Mouse (Mus musculus): ENCODE results near the gene Gm16434. TPM values are rescaled to one million over a fixed set of nuclear protein-coding genes. Genes with fewer than 3 reads are reported as not detected.
"Not testable (repeated sequence)": the region's sequence is repeated elsewhere in the genome, so short reads cannot be mapped to it uniquely, and the experiment has no call there.

Gm16434 gene
- not detected in 2 replicates for polyA plus RNA-seq (2015; fragmentation: Nextera tagmentation; extraction: Ambion mirVana)

DNA sequence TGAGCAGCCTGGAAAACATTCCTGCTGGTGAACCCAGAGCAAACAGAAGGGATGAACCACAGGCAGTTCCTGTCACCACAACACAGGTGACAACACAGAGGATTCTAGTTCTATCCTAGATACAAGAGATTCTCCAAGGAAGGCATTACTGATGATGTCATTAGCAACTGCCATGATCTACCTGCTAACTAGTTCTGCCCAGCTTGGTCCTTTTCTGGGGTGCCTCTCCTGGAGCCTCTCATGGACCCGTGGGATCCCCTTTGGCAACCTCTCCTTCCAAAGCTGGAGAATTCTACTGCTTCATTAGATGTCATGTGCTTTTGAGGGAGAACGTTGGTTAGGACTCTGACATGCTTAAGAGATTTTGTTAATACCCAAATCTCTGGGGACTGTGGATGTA is at the start of gene Gm16434:
TSS of gene Gm16434 (minus strand) at position 101 of the 400 bp plus-strand sequence.
- not testable (repeated sequence) for H3K9ac ChIP-seq (replicated peaks; ENCODE audit: low read depth); H3K27ac ChIP-seq (ENCODE audit: low read length); H3K36me3 ChIP-seq (ENCODE audit: insufficient read depth, low read length); H3K4me1 ChIP-seq (ENCODE audit: insufficient read depth, low read depth, low read length); DNase-seq (ENCODE audit: low spot score); H3K4me3 ChIP-seq (ENCODE audit: low read depth, low read length); ATAC-seq; H3K9me3 ChIP-seq (ENCODE audit: low read length); H3K4me2 ChIP-seq (replicated peaks; ENCODE audit: low read depth, low read length); H3K27me3 ChIP-seq (replicated peaks; ENCODE audit: insufficient read depth, low read length)
- no CpG with 5 or more reads among the region's 2 CpGs for WGBS

GRCm38 (mm10) chr14:7243498-7243897 is 49.2 kb upstream of the Gm16434 start:
- not testable (repeated sequence) for H3K27ac ChIP-seq (ENCODE audit: low read length); H3K4me2 ChIP-seq (replicated peaks; ENCODE audit: low read depth, low read length); H3K36me3 ChIP-seq (ENCODE audit: insufficient read depth, low read length); H3K4me1 ChIP-seq (ENCODE audit: insufficient read depth, low read depth, low read length); ATAC-seq; H3K9me3 ChIP-seq (ENCODE audit: low read length); H3K9ac ChIP-seq (replicated peaks; ENCODE audit: low read depth); H3K4me3 ChIP-seq (ENCODE audit: low read depth, low read length); H3K27me3 ChIP-seq (replicated peaks; ENCODE audit: insufficient read depth, low read length)
- peak; percentile 55 for TF ChIP-seq CTCF (IDR thresholded peaks at IDR 0.05)
- under 1% methylated on average over 7 of the region's 10 CpGs for WGBS
- DNase-seq (ENCODE audit: low spot score) = peak; percentile 19

DNA sequence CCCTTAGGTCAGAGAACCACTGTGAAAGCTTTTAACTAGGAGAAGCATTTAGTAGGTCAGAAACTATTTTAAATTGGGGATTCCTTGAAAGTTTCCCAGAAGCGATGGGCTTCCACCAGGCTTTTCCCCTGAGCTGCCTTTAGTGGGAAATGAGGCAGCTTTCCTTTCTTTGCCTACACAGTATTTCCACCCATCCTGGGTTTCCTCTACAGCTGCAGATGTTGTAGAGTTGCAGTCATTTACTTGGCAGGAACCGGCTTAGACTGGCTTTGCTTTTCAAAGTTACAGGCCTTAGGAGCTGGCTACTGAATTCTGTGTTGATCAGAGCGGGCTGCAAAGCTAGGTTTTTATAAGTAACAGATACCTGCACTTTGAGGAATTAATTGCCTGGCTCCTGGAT is 5.7 kb upstream of the Gm16434 start:
- not testable (repeated sequence) for H3K27ac ChIP-seq (ENCODE audit: low read length); H3K4me2 ChIP-seq (replicated peaks; ENCODE audit: low read depth, low read length); ATAC-seq; H3K9me3 ChIP-seq (ENCODE audit: low read length); DNase-seq (ENCODE audit: low spot score); H3K4me3 ChIP-seq (ENCODE audit: low read depth, low read length); H3K27me3 ChIP-seq (replicated peaks; ENCODE audit: insufficient read depth, low read length); H3K4me1 ChIP-seq (ENCODE audit: insufficient read depth, low read depth, low read length); H3K9ac ChIP-seq (replicated peaks; ENCODE audit: low read depth); H3K36me3 ChIP-seq (ENCODE audit: insufficient read depth, low read length)
- WGBS = 75% methylated on average over 2 of the region's 3 CpGs

DNA sequence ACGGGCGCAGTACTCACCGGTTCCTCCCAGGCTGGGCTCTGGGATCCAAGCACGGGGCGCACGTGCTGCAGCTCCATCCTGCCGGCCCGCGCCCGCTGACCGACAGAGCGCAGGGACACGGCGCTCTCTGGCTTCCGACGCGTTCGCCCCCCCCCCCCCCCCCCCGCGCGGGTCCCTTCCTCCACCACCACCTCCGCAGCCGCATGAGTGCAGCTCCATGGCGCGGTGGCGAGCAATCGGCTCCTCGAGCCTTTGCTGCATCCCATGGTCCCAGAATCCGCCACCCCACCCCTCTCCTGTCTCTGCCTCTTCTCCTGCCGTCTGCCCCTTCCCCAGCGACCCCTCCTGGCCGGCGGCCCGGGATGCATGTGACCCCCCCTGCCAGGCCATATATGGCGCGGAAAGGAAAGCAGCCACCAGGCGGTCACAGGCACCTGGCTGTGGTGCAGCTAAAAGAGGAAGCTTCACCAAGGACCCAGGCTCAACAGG is 19.8 kb downstream of the Gm16434 start, which contains the start of gene Gm3512:
TSS of gene Gm3512 (minus strand) at position 51 of the 489 bp plus-strand sequence.
- not testable (repeated sequence) for H3K9me3 ChIP-seq (ENCODE audit: low read length); H3K4me3 ChIP-seq (ENCODE audit: low read depth, low read length); H3K4me2 ChIP-seq (replicated peaks; ENCODE audit: low read depth, low read length); H3K4me1 ChIP-seq (ENCODE audit: insufficient read depth, low read depth, low read length); ATAC-seq; H3K9ac ChIP-seq (replicated peaks; ENCODE audit: low read depth); H3K36me3 ChIP-seq (ENCODE audit: insufficient read depth, low read length); H3K27me3 ChIP-seq (replicated peaks; ENCODE audit: insufficient read depth, low read length); DNase-seq (ENCODE audit: low spot score); H3K27ac ChIP-seq (ENCODE audit: low read length)
- no CpG with 5 or more reads among the region's 37 CpGs for WGBS

Other genes starting within 250 kb of the Gm16434 start
- not detected in 2 replicates for gene Gm6356, start 220.7 kb downstream of the Gm16434 start, polyA plus RNA-seq (2015; fragmentation: Nextera tagmentation; extraction: Ambion mirVana)
- 0.10 and 0.24 TPM in 2 replicates for gene Gm10406, start 167.1 kb downstream of the Gm16434 start, polyA plus RNA-seq (2015; fragmentation: Nextera tagmentation; extraction: Ambion mirVana)
- gene Gm3685, start 149.6 kb downstream of the Gm16434 start, polyA plus RNA-seq (2015; fragmentation: Nextera tagmentation; extraction: Ambion mirVana) = not detected in 2 replicates
- 0.25 and 0.27 TPM in 2 replicates for gene Gm3696, start 93.9 kb downstream of the Gm16434 start, polyA plus RNA-seq (2015; fragmentation: Nextera tagmentation; extraction: Ambion mirVana)
- gene Gm6676, start 69.1 kb downstream of the Gm16434 start, polyA plus RNA-seq (2015; fragmentation: Nextera tagmentation; extraction: Ambion mirVana) = not detected in 2 replicates
- 1.9 and 2.0 TPM in 2 replicates for gene Gm3512, start 20.0 kb downstream of the Gm16434 start, polyA plus RNA-seq (2015; fragmentation: Nextera tagmentation; extraction: Ambion mirVana)
- not detected in 2 replicates for gene Gm3727, start 70.2 kb upstream of the Gm16434 start, polyA plus RNA-seq (2015; fragmentation: Nextera tagmentation; extraction: Ambion mirVana)
- gene Gm3739, start 120.5 kb upstream of the Gm16434 start, polyA plus RNA-seq (2015; fragmentation: Nextera tagmentation; extraction: Ambion mirVana) = 0.13 and 0.25 TPM in 2 replicates
- not detected in 2 replicates for gene Gm5797, start 137.9 kb upstream of the Gm16434 start, polyA plus RNA-seq (2015; fragmentation: Nextera tagmentation; extraction: Ambion mirVana)
- gene Gm8374, start 170.6 kb upstream of the Gm16434 start, polyA plus RNA-seq (2015; fragmentation: Nextera tagmentation; extraction: Ambion mirVana) = not detected in 2 replicates

Measured in lung, postnatal 0 days (tissue).